Mouse (Mus musculus): ENCODE measurements at regions not wholly inside any gene's neighbourhood (a gene's known extent, or its start where the extent isn't known, plus 50 kb on each side); places are given as distances from the start of the nearest gene placed in this dataset.

GRCm38 (mm10) chr11:112902618-112903017 lies 120.6 kb downstream of the Sox9 start:
- Histone ChIP-seq H3K4me3 (no peak overlapping the region), H3K4me2 (no peak overlapping the region), H3K36me3 (replicated peaks) (no peaks in the 10 kb centered on the region), H3K27me3 (replicated peaks) (no peaks in the 10 kb centered on the region), H3K9ac (no peak overlapping the region), H3K4me1 (no peaks in the 10 kb centered on the region), H3K27ac (no peak overlapping the region), H3K9me3 (no peaks in the 10 kb centered on the region)
- 89% methylated on average over 3 of the region's 3 CpGs for WGBS
- no peak for ATAC-seq (replicated peaks)

GRCm38 (mm10) chr11:112910309-112910708 lies 128.3 kb downstream of the Sox9 start:
- H3K9me3 ChIP-seq = no peaks in the 10 kb centered on the region
- no peaks in the 10 kb centered on the region for H3K27me3 ChIP-seq (replicated peaks)
- ATAC-seq (replicated peaks) = no peak
- H3K4me1 ChIP-seq = no peaks in the 10 kb centered on the region
- no peaks in the 10 kb centered on the region for H3K36me3 ChIP-seq (replicated peaks)
- no peak overlapping the region for H3K4me2 ChIP-seq
- H3K9ac ChIP-seq = no peak overlapping the region
- no peak overlapping the region for H3K4me3 ChIP-seq
- 87% methylated on average over 5 of the region's 5 CpGs for WGBS
- H3K27ac ChIP-seq = no peak overlapping the region

- Histone ChIP-seq H3K36me3 (replicated peaks) (no peaks in the 10 kb centered on the region), H3K4me1 (no peaks in the 10 kb centered on the region), H3K4me2 (no peak overlapping the region), H3K27ac (no peak overlapping the region), H3K4me3 (no peak overlapping the region), H3K27me3 (replicated peaks) (no peaks in the 10 kb centered on the region), H3K9me3 (no peaks in the 10 kb centered on the region), H3K9ac (no peak overlapping the region)
- WGBS = 85% methylated on average over 3 of the region's 3 CpGs
- no peak for ATAC-seq (replicated peaks)
Measured at GRCm38 (mm10) chr11:112912875-112913274, 130.9 kb downstream of the Sox9 start.

GRCm38 (mm10) chr11:112916923-112917322 lies 134.9 kb downstream of the Sox9 start:
- H3K4me3 ChIP-seq = no peak overlapping the region
- no peak overlapping the region for H3K9ac ChIP-seq
- no peak for ATAC-seq (replicated peaks)
- H3K4me2 ChIP-seq = no peak overlapping the region
- no peaks in the 10 kb centered on the region for H3K27me3 ChIP-seq (replicated peaks)
- no peaks in the 10 kb centered on the region for H3K36me3 ChIP-seq (replicated peaks)
- H3K9me3 ChIP-seq = no peaks in the 10 kb centered on the region
- no peaks in the 10 kb centered on the region for H3K4me1 ChIP-seq
- WGBS = 91% methylated on average over 1 of the region's 1 CpGs
- no peak overlapping the region for H3K27ac ChIP-seq

GRCm38 (mm10) chr11:112920131-112920530 lies 138.1 kb downstream of the Sox9 start:
- Histone ChIP-seq H3K27ac (no peak overlapping the region), H3K9me3 (no peaks in the 10 kb centered on the region), H3K27me3 (replicated peaks) (no peaks in the 10 kb centered on the region), H3K4me1 (no peaks in the 10 kb centered on the region), H3K36me3 (replicated peaks) (no peaks in the 10 kb centered on the region), H3K9ac (no peak overlapping the region), H3K4me3 (no peak overlapping the region), H3K4me2 (no peak overlapping the region)
- no peak for ATAC-seq (replicated peaks)
- WGBS = 94% methylated on average over 4 of the region's 4 CpGs

GRCm38 (mm10) chr11:112924577-112924976 lies 142.6 kb downstream of the Sox9 start:
- Histone ChIP-seq H3K4me3 (no peak overlapping the region), H3K27ac (no peak overlapping the region), H3K4me2 (no peak overlapping the region), H3K4me1 (no peaks in the 10 kb centered on the region), H3K27me3 (replicated peaks) (no peaks in the 10 kb centered on the region), H3K9ac (no peak overlapping the region), H3K9me3 (no peaks in the 10 kb centered on the region), H3K36me3 (replicated peaks) (no peaks in the 10 kb centered on the region)
- WGBS = 66% methylated on average over 1 of the region's 1 CpGs
- ATAC-seq (replicated peaks) = no peak

GRCm38 (mm10) chr11:112925140-112925539 lies 143.1 kb downstream of the Sox9 start:
- H3K36me3 ChIP-seq (replicated peaks) = no peaks in the 10 kb centered on the region
- no peaks in the 10 kb centered on the region for H3K4me1 ChIP-seq
- no peak overlapping the region for H3K27ac ChIP-seq
- no peak for ATAC-seq (replicated peaks)
- 61% methylated on average over 6 of the region's 6 CpGs for WGBS
- no peak overlapping the region for H3K4me3 ChIP-seq
- H3K9ac ChIP-seq = no peak overlapping the region
- no peaks in the 10 kb centered on the region for H3K9me3 ChIP-seq
- H3K4me2 ChIP-seq = no peak overlapping the region
- no peaks in the 10 kb centered on the region for H3K27me3 ChIP-seq (replicated peaks)

GRCm38 (mm10) chr11:112926330-112927025 lies 144.5 kb downstream of the Sox9 start:
- Histone ChIP-seq H3K4me3 (no peak overlapping the region), H3K27ac (no peak overlapping the region), H3K4me1 (no peaks in the 10 kb centered on the region), H3K27me3 (replicated peaks) (no peaks in the 10 kb centered on the region), H3K9me3 (no peaks in the 10 kb centered on the region), H3K4me2 (no peak overlapping the region), H3K36me3 (replicated peaks) (no peaks in the 10 kb centered on the region), H3K9ac (no peak overlapping the region)
- 73% methylated on average over 19 of the region's 19 CpGs for WGBS
- ATAC-seq (replicated peaks) = no peak

- ATAC-seq (replicated peaks) = no peak
- H3K27me3 ChIP-seq (replicated peaks) = no peaks in the 10 kb centered on the region
- H3K9me3 ChIP-seq = no peaks in the 10 kb centered on the region
- no peaks in the 10 kb centered on the region for H3K4me1 ChIP-seq
- H3K4me3 ChIP-seq = no peak overlapping the region
- WGBS = 82% methylated on average over 10 of the region's 10 CpGs
- H3K36me3 ChIP-seq (replicated peaks) = no peaks in the 10 kb centered on the region
- H3K4me2 ChIP-seq = no peak overlapping the region
- no peak overlapping the region for H3K9ac ChIP-seq
- no peak overlapping the region for H3K27ac ChIP-seq
Measured at GRCm38 (mm10) chr11:112930186-112930808, 148.3 kb downstream of the Sox9 start.

GRCm38 (mm10) chr11:112938035-112938434 lies 156.0 kb downstream of the Sox9 start:
- no peaks in the 10 kb centered on the region for H3K9me3 ChIP-seq
- H3K27ac ChIP-seq = no peak overlapping the region
- no peak overlapping the region for H3K9ac ChIP-seq
- H3K27me3 ChIP-seq (replicated peaks) = no peaks in the 10 kb centered on the region
- no peak overlapping the region for H3K4me3 ChIP-seq
- 93% methylated on average over 10 of the region's 10 CpGs for WGBS
- no peaks in the 10 kb centered on the region for H3K4me1 ChIP-seq
- H3K36me3 ChIP-seq (replicated peaks) = no peaks in the 10 kb centered on the region
- no peak overlapping the region for H3K4me2 ChIP-seq
- ATAC-seq (replicated peaks) = no peak

- no peaks in the 10 kb centered on the region for H3K27me3 ChIP-seq (replicated peaks)
- H3K9me3 ChIP-seq = no peaks in the 10 kb centered on the region
- H3K27ac ChIP-seq = no peak overlapping the region
- H3K4me2 ChIP-seq = no peak overlapping the region
- no peaks in the 10 kb centered on the region for H3K4me1 ChIP-seq
- H3K9ac ChIP-seq = no peak overlapping the region
- WGBS = 71% methylated on average over 4 of the region's 4 CpGs
- H3K4me3 ChIP-seq = no peak overlapping the region
- H3K36me3 ChIP-seq (replicated peaks) = no peaks in the 10 kb centered on the region
- no peak for ATAC-seq (replicated peaks)
Measured at GRCm38 (mm10) chr11:112951421-112951820, 169.4 kb downstream of the Sox9 start.

GRCm38 (mm10) chr11:112952356-112952755 lies 170.3 kb downstream of the Sox9 start:
- H3K4me2 ChIP-seq = no peak overlapping the region
- no peaks in the 10 kb centered on the region for H3K9me3 ChIP-seq
- H3K27ac ChIP-seq = no peak overlapping the region
- WGBS = 63% methylated on average over 10 of the region's 10 CpGs
- H3K4me3 ChIP-seq = no peak overlapping the region
- ATAC-seq (replicated peaks) = no peak
- H3K36me3 ChIP-seq (replicated peaks) = no peaks in the 10 kb centered on the region
- H3K4me1 ChIP-seq = no peaks in the 10 kb centered on the region
- H3K27me3 ChIP-seq (replicated peaks) = no peaks in the 10 kb centered on the region
- no peak overlapping the region for H3K9ac ChIP-seq

- no peaks in the 10 kb centered on the region for H3K27me3 ChIP-seq (replicated peaks)
- H3K4me2 ChIP-seq = no peak overlapping the region
- no peaks in the 10 kb centered on the region for H3K4me1 ChIP-seq
- H3K4me3 ChIP-seq = no peak overlapping the region
- no peak for ATAC-seq (replicated peaks)
- H3K9ac ChIP-seq = no peak overlapping the region
- no peak overlapping the region for H3K27ac ChIP-seq
- 45% methylated on average over 4 of the region's 4 CpGs for WGBS
- no peaks in the 10 kb centered on the region for H3K9me3 ChIP-seq
- no peaks in the 10 kb centered on the region for H3K36me3 ChIP-seq (replicated peaks)
Measured at GRCm38 (mm10) chr11:112953491-112953890, 171.5 kb downstream of the Sox9 start.
